Mouse (Mus musculus) common myeloid progenitor, adult 5-6 weeks (primary cell): ENCODE measurements around the gene 4930523C07Rik. TPM values are rescaled to one million over a fixed set of nuclear protein-coding genes. Genes with fewer than 3 reads are reported as not detected.
A peak's percentile ranks its signal among the peaks of the same experiment; 100 is the strongest.

ENCODE experiments used
- ATAC-seq: replicated peaks from 2 replicates; pipeline ENCODE4 v1.8.0; 2016; ENCODE audit warnings: low read depth, mild to moderate bottlenecking, moderate TSS enrichment, inconsistent platforms; ENCODE audit not compliant: poor library complexity, severe bottlenecking
- total RNA-seq: library from RNA; stranded (forward); fragments of 200-1000, 187-1606 nt; gene quantifications from 2 replicates; pipeline ENCODE4 v1.2.3, GENCODE M21; 2017

Gene 4930523C07Rik
- total RNA-seq, 1 experiment from 2014 or later: 31.8 TPM

DNA sequence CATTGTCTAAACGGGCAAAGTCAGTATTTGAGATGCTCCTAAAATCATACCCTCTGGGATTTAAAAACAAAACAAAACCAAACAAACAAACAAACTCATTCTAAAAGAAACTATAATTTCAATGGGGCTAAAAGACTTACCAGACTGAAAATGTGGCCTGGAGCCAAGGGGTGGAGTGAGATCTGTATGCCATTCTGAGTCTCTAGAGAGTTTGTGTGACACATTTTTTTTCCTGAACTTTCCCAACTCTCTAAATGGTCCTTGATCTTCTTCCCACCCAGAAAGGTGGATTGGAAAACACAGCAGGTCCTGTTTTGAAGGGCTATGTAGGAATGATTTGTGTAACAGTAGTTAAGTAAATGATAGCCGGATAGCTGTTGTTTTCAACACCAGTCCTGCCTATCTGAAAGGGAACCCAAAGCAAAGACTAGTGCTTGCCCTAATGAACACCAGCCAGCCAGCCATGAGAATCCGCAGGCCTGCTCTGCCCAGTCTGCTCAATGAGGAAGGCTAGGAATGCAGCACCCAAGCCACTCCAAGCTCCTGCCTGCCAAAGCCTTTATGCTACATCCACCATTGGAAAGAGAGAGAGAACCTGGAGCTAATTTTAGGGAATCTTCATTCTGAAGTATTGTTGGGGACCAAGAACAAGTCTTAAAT, 1.0 kb downstream of the 4930523C07Rik start:
- ATAC-seq: no peak

DNA sequence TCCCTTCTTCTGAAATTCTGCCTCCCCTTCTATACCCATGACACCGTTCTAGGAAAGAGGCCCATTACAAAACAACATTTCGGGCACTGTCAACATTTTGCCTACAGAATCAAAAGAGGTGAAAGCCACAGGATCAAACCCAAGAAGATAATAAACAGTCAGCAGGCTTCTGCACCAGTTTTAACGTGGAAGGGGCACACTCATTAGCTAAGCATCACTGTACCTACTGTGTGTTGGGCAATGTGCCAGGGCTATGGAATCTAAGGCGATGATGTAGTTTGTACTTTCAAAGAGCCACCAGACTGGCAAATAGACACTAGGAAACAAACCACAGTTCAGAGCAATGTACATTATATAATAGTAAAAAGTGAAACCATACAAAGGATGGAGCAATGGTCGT, 1.8 kb downstream of the 4930523C07Rik start:
- ATAC-seq: no peak

- no peak for ATAC-seq
Measured at GRCm38 (mm10) chr1:160046786-160047185, 2.6 kb downstream of the 4930523C07Rik start.

DNA sequence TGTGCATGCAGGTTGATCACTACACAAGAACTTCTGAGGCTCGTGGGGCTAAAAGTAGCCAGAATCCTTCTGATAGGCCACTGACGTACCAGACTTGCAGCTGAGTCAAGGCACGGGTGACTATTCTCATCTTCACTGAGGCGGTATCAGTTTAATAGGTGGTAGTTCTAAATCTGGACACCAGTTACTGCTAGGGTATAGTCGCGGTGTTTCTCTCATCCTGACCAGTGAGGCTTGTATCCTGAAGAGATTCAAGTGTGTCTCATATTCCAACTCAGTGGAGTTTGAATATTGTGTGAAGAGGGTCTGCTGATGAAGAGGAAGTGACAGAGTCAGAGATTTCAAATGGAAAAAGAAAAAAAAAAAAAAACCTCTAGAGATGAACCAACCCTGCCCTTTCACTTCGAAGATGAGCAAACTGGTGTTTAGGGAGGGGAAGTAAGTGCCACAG, 3.3 kb downstream of the 4930523C07Rik start:
- ATAC-seq: no peak

DNA sequence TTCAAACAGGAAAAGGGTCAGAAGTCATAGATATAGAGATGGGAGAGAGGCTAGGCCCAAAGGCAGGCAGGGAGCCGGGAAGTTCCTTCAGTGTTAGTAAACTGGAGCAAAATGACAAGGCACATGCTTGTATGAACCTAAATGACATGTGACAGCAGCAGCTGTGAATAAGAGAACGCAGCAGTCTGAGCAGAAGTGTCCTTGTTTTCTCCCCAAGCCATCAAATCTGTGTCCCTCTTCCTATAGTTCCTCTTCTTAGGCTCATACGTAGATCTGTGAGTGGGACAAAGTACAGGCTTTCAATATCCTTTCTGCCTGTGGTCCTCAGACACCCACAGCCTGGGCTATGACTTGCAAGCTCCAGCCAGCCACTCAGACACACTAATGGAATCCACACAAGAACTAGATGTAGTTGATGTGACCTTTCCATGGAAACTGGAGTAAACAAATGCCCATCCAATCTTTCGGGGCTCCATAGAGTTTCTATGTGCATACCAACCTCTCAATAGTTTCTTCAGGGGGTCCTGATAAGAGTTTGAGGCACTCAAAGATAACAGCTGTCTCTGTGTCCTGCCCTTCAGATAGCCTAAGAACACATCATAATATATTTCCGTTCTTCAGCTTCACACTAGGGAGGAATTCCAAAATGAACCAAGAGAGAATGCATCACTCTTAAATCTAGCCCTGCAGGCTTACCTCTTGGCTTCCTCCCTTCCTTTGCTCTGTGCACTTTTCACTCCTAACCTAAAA, 5.1 kb downstream of the 4930523C07Rik start:
- no peak for ATAC-seq

GRCm38 (mm10) chr1:160050898-160051297, 6.7 kb downstream of the 4930523C07Rik start:
- no peak for ATAC-seq

DNA sequence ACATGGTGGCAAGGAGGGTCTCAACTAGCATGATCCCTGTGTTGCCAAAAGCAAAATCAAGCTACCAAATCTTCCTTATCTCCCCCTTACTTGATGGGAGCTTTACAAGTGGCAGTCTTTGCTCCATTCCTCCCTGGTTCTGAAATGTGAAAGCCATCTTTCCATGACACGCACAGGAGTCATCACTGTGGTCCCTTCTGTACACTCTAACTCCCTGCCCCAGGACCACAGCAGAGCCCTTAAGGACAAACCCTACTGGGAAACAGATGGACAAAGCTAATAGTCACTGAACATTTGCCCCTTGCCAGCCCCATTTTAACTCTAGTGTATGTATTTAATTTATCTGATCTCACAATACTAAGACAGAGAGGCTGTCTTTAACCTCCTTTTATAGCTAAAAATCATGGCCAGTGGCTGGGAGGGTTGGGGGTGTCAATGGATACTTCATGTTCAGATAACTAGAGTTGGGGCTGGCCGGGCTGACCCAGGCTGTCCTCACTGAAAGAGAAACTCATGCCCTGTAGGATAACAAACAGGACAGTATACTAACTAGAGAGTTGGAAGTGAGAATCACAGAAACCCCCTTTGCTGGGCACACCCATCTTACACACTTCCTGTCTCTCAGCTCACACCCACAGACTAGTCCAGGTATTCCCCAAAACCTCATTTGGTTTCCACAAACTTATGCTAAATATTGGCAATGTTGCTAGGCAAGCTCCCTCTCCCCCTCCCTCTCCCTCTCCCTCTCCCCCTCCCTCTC, 8.6 kb downstream of the 4930523C07Rik start:
- ATAC-seq: peak; percentile 50; the same call in 1 of the 2 replicates

DNA sequence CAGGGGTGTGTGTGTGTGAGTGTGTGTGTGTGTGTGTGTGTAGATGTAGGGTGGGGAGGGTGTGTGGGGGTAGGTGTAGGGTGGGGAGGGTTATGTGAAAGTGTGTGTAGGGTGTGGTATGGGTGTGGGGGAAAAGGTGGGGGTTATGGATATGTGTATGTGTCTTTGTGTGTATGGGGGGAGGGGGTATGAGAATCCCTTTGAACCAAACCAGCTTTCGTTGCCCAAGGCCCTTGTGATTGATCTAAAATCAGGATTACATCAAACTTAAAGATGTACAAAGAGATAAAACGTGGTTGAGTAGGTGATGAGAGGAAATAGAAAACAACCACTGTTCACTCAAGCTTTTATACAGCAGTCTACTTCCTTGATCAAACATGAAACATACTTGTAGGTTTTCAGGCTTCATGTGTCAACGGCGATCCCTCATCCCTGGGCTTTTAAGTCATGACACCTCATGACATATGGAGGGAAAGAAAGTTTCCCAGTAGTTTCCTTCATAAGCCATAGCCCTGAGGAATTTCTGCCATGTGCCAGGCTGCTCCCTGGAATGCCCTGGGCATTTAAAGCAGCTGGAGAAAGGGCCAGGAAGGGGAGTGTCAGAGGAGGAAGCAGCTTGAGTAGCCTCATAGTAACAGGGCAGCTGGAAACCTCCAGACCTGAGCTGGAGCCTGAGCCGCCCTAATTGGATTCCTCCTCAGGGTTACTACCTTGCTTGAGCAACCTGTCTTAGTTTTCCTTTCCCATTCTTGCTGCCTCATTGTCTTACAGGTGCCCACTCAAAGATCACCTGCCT, 9.5 kb downstream of the 4930523C07Rik start:
- no peak for ATAC-seq

DNA sequence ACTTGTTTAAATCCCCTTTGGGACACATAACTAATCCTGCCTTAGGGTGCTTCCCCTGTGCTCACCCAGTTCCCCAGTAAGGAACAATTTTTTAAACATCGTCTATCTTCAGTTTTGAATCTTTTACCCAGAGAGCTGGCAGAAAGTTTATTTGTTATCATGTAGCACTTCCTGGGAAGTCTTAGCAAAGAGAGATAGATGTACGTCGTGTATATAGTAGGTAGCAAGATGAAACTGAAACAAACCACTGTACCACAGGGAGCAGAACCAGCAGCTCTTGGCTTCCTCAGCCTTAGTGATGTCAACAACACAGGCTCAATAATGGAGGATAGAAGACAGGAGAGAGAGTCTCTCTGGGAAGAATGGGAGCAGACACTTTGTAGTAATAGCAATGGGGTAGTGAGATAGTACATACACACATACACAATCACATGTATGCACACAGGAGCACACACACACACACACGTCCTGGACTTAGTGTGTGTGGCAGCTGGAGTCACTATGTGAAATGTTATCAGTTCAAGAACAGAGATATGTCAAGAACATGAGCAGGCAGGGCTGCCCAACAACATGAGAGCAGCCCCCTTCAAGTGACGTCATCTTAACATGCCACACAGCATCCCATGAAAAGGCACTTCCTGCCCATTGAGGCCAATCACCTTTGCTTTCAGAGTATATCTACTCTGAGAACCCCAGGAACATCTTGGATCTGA, 10.3 kb downstream of the 4930523C07Rik start:
- peak; percentile 30 for ATAC-seq

DNA sequence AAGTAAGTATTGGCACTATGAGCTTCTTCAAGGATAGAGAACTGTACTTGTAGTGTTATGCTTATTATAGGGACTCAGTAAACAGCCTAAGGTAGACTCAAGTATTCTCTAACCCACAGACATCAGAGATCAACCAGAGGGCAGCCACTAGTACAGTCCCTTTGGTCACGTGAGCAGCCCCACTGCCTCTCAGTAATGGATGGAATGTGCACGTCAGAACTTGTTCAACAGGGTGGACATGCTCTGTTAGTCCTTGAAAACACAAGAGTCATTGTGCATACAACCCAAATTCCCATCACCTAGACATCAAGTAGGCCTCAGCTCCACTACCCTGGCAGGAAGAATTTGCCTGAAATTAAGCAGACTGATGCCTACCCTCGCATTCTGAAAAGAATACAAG, 13.5 kb downstream of the 4930523C07Rik start:
- no peak for ATAC-seq

- no peak for ATAC-seq
Measured at GRCm38 (mm10) chr1:160059908-160060307, 15.7 kb downstream of the 4930523C07Rik start.

DNA sequence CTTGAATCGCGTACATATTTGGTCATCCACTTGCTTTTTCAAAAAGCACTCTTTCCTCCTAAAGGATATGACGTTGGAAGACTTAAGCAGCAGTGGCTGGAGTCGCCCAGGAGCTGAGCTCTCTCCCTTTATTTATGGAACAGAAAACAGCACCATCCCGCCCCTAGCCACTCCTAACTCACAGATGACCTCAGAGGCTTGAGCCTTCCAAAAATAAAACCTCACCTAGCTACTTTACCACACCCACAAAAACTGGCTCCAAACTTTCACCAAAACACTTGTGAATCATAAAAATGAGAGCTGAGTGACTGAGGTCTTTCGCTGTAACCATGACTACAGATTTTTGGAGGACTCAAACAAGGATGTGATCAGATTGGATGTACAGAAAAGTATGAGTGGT, 16.4 kb downstream of the 4930523C07Rik start:
- ATAC-seq: no peak

GRCm38 (mm10) chr1:160061321-160061720, 17.1 kb downstream of the 4930523C07Rik start:
- peak; percentile 78 for ATAC-seq

GRCm38 (mm10) chr1:160061725-160062366, 17.7 kb downstream of the 4930523C07Rik start:
- ATAC-seq: peak; percentile 54

- no peak for ATAC-seq
Measured at GRCm38 (mm10) chr1:160064547-160065144, 20.5 kb downstream of the 4930523C07Rik start.

GRCm38 (mm10) chr1:160078882-160079661, 34.9 kb downstream of the 4930523C07Rik start:
- ATAC-seq: peak; percentile 88

DNA sequence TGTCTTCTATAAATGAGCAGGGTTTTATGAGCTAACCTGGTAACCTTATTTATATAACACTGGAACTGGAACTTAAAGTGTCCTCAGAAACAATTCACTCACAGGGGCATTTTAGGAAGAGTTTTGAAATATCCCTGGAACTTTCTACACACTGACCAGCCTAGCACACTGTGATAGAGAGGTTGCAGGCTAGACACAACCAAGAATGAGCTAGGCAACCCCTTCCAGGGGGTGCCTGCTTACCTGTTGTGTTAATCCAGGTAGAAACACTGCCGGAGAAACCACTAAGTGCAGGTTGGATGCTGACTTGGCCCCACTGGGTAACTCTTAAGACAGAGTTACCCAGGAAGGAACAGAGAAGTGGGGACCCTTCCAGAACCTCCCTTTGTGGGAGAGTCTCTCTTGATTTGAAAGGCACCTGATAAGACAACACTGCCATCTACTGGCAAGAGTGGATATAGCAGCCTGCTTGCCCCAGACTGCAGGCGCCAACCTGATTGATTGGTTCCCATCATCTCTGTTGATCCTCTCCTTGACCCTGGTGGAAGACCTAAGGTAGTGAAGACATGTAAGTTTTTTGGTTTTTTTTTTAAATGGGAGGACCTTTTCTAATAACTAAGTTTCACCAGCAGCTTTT, 36.7 kb downstream of the 4930523C07Rik start:
- ATAC-seq: peak; percentile 67
